Mouse (Mus musculus) heart, adult 18-20 months (tissue): ENCODE measurements around the gene Nrcam. TPM values are rescaled to one million over a fixed set of nuclear protein-coding genes. Genes with fewer than 3 reads are reported as not detected.

Experiments used
- DNase-seq, 2 experiments: peaks; one replicate each; pipeline ENCODE4 v3.0.0; 2021 to 2022; ENCODE audit warnings: mixed read lengths in 1 of 2
- total RNA-seq, 2 experiments: library from RNA; stranded (reverse); gene quantifications; 2 replicates each; pipeline ENCODE4 v1.2.3; 2021

Nrcam gene
- total RNA-seq, 2 experiments from 2014 or later: 0.18 to 0.52 TPM

DNA sequence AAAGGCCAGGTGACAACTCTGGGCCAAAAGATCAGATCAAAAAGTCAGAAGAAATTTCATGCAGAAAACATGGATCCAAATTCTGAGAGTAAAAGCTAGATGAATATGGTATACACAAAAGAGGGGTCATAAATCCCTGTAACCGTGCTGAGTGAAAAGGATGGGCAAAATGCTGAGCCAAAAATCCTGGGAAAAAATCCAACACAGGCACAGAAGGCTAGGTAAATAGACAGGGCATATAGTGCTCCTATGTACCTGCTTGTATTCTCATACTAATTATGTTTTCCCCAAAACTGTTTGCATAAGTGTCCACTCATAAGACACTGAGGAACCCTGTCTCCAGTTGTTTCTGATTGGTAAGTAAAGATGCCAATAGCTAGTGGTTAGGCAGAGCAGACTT is 288.8 kb downstream of the Nrcam start:
- DNase-seq: no peak

DNA sequence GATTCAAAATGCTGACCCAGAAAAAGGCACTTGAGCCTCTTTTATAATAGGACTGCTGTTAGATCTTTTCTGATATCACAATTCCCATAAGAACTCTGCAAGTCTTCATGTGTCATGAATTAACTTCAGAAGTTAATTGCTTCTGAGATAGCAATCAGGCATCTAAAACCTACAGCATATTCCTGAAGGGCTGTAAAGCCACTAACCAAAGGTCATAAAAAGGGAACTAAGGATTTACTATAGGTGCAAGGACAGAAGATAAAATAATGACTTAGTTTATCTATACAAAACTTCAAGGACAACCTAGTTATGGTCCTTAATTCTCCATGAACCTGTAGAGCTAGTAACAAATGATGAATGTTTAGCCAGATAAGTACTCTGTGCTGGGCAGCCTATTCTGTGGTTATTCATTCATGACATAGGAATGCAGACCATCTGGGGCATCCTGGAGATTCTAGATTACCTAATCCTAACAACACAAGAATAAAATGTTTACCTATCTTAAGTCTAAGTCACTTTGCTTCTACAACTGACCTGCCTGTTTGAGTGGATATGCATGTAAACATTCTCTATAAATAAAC is 310.7 kb downstream of the Nrcam start:
- DNase-seq: no peak

DNA sequence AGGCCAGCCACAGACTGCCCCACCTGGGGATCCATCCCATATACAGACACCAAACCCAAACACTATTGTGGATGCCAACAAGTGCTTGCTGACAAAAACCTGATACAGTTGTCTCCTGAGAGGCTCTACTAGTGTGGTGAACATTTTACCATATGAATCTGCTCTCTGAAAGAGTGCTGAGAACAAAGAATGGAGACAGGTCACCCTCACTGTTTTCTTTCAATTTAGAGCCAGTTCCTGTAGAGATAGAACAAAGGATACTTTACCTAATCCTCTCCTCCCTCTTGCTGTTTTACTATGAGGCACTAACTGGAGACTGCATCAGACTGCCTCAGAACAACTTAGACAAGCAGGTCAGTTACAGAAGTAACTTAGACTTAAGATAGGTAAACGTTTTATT is 311.9 kb downstream of the Nrcam start:
- DNase-seq: no peak

Other genes with a start within 250 kb of the Nrcam start
- gene Dnajb9, start 118.6 kb upstream of the Nrcam start, total RNA-seq: 10 to 100 TPM; 41.4 to 43.3 TPM
- gene Pnpla8, start 107.5 kb upstream of the Nrcam start, total RNA-seq: 100 to 1,000 TPM; 136 to 151 TPM